Mouse (Mus musculus) midbrain, embryonic 11.5 days (tissue): ENCODE data around the gene Rbms3. TPM values are rescaled to one million over a fixed set of nuclear protein-coding genes. Genes with fewer than 3 reads are reported as not detected.

ENCODE experiments used
- ATAC-seq: fragments of 200-750 bp; cut with Nextera tagmentation; 2 replicates; pipeline ENCODE4 v1.8.0; 2017; ENCODE audit warnings: moderate TSS enrichment, moderate library complexity; ENCODE audit not compliant: low FRiP score
- DNase-seq: peaks from one replicate; pipeline ENCODE4 v3.0.0; 2015; ENCODE audit warnings: low spot score; ENCODE audit errors: missing footprints
- H3K27ac ChIP-seq: fragments of 300-500 bp; sonication (generic); 2 replicates; pipeline ENCODE4 v1.5.1; 2014; ENCODE audit warnings: low read depth, low read length
- H3K27me3 ChIP-seq: fragments of 300-500 bp; sonication (generic); 2 replicates; pipeline ENCODE4 v1.6.1; 2014; ENCODE audit warnings: mild to moderate bottlenecking, low read length, moderate library complexity, mixed read lengths; ENCODE audit not compliant: control insufficient read depth, insufficient read depth
- H3K36me3 ChIP-seq: fragments of 300-500 bp; sonication (generic); 2 replicates; pipeline ENCODE4 v1.6.1; 2014; ENCODE audit warnings: mild to moderate bottlenecking, low read length, moderate library complexity, mixed read lengths; ENCODE audit not compliant: control insufficient read depth, insufficient read depth
- H3K4me1 ChIP-seq: fragments of 300-500 bp; sonication (generic); 2 replicates; pipeline ENCODE4 v1.6.1; 2014; ENCODE audit warnings: low read length; ENCODE audit not compliant: control insufficient read depth, insufficient read depth
- H3K4me2 ChIP-seq: fragments of 300-500 bp; sonication (generic); 2 replicates; pipeline ENCODE4 v1.6.1; 2014; ENCODE audit warnings: mild to moderate bottlenecking, moderate library complexity
- H3K4me3 ChIP-seq: fragments of 300-500 bp; sonication (generic); 2 replicates; pipeline ENCODE4 v1.5.1; 2014; ENCODE audit warnings: low read depth, low read length
- H3K9ac ChIP-seq: fragments of 300-500 bp; sonication (generic); 2 replicates; pipeline ENCODE4 v1.6.1; 2014; ENCODE audit warnings: low read length
- H3K9me3 ChIP-seq: fragments of 300-500 bp; sonication (generic); 2 replicates; pipeline ENCODE4 v1.6.1; 2016; ENCODE audit warnings: low read length; ENCODE audit not compliant: control insufficient read depth
- WGBS: fragments of 180-500 bp; shearing (Covaris S2); extraction: QIAGEN DNeasy Blood & Tissue Kit; methylation state at CpG from one replicate; pipeline ENCODE4 v1.1.7; 2014; 5-methylcytosine and 5-hydroxymethylcytosine counted together
- polyA plus RNA-seq: library from polyadenylated mRNA; unstranded; fragments of >200 nt; fragmentation: Nextera tagmentation; extraction: Ambion mirVana; gene quantifications from 2 replicates; pipeline ENCODE4 v1.2.1, GENCODE M21; 2014

The Rbms3 gene
- polyA plus RNA-seq, 1 experiment from 2014 or later: 13.6 TPM

DNA sequence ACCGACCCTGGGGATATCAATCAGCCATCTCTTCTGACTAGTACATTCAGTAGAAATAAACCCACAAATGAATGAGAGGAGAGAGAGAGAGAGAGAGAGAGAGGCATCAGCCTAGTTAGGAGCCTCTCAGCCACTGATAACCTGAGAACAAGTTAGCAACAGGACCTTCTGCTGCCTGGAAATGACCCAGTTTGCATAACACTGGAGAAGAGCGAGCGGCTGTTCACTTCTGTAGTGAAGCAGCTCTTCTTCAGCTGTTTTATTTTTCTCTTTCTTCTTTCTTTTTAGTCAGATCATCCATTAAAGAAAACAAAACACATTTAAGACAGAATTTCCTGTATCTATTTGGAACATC lies 717.2 kb downstream of the Rbms3 start:
- Histone ChIP-seq H3K4me3 (no peak overlapping the region), H3K4me1 (peaks cover 4% of the 10 kb centered on the region; the same call in 1 of the 2 replicates), H3K27me3 (no peaks in the 10 kb centered on the region), H3K9me3 (no peaks in the 10 kb centered on the region), H3K27ac (no peak overlapping the region), H3K4me2 (no peak overlapping the region), H3K36me3 (no peaks in the 10 kb centered on the region), H3K9ac (no peak overlapping the region)
- DNase-seq (peak; percentile 80), ATAC-seq (no peak)
- WGBS: 33% methylated on average over 3 of the region's 3 CpGs

- Histone ChIP-seq H3K27ac (no peak overlapping the region), H3K9ac (no peak overlapping the region), H3K4me2 (no peak overlapping the region), H3K36me3 (no peaks in the 10 kb centered on the region), H3K27me3 (no peaks in the 10 kb centered on the region), H3K9me3 (no peaks in the 10 kb centered on the region), H3K4me3 (no peak overlapping the region), H3K4me1 (peaks cover 4% of the 10 kb centered on the region; the same call in 1 of the 2 replicates)
- 19% methylated on average over 2 of the region's 2 CpGs for WGBS
- DNase-seq: peak; percentile 82
- ATAC-seq: no peak
Measured at GRCm38 (mm10) chr9:116911781-116912492, 717.8 kb downstream of the Rbms3 start.

- WGBS: 83% methylated on average over 4 of the region's 4 CpGs
- Histone ChIP-seq H3K4me2 (no peak overlapping the region), H3K4me3 (no peak overlapping the region), H3K36me3 (no peaks in the 10 kb centered on the region), H3K9me3 (no peaks in the 10 kb centered on the region), H3K27ac (no peak overlapping the region), H3K27me3 (no peaks in the 10 kb centered on the region), H3K4me1 (peaks cover 4% of the 10 kb centered on the region; the same call in 1 of the 2 replicates), H3K9ac (no peak overlapping the region)
- ATAC-seq: no peak
- peak; percentile 37 for DNase-seq
Measured at GRCm38 (mm10) chr9:116909511-116909910, 720.2 kb downstream of the Rbms3 start.

- no peak overlapping the region for H3K27ac ChIP-seq
- no peaks in the 10 kb centered on the region for H3K27me3 ChIP-seq
- no peak overlapping the region for H3K9ac ChIP-seq
- ATAC-seq: no peak
- H3K4me1 ChIP-seq: no peaks in the 10 kb centered on the region
- no peak overlapping the region for H3K4me2 ChIP-seq
- DNase-seq: no peak
- no peak overlapping the region for H3K4me3 ChIP-seq
- no peaks in the 10 kb centered on the region for H3K36me3 ChIP-seq
- H3K9me3 ChIP-seq: no peaks in the 10 kb centered on the region
- WGBS: 54% methylated on average over 4 of the region's 4 CpGs
Measured at GRCm38 (mm10) chr9:116906955-116907354, 722.8 kb downstream of the Rbms3 start.

DNA sequence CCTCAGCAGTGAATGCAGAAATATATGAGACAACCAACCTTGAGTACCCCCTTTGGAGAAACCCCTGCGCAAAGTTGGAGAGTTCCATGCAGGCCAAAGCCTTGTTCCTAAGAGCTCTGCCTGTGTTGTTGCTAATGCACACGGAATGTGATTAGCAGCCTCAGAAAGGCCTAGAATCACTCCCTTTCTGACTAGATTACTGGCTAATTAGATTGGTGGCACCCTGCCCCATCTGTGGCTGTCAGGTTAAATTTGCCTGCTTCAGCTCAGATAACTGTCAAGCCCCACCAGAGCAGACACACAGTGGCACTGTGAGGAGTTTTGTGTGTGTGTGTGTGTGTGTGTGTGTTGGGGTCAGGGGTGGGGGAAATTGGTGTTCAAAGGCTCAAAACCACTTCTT lies 724.1 kb downstream of the Rbms3 start:
- H3K4me2 ChIP-seq: no peak overlapping the region
- H3K4me1 ChIP-seq: no peaks in the 10 kb centered on the region
- ATAC-seq: no peak
- H3K27me3 ChIP-seq: no peaks in the 10 kb centered on the region
- H3K9ac ChIP-seq: no peak overlapping the region
- no peaks in the 10 kb centered on the region for H3K9me3 ChIP-seq
- no peaks in the 10 kb centered on the region for H3K36me3 ChIP-seq
- H3K27ac ChIP-seq: no peak overlapping the region
- no peak overlapping the region for H3K4me3 ChIP-seq
- 57% methylated on average over 2 of the region's 2 CpGs for WGBS
- DNase-seq: no peak

GRCm38 (mm10) chr9:116903304-116903993 lies 726.3 kb downstream of the Rbms3 start:
- no peak overlapping the region for H3K9ac ChIP-seq
- H3K27me3 ChIP-seq: no peaks in the 10 kb centered on the region
- H3K27ac ChIP-seq: no peak overlapping the region
- H3K4me1 ChIP-seq: no peaks in the 10 kb centered on the region
- 72% methylated on average over 11 of the region's 11 CpGs for WGBS
- no peak for ATAC-seq
- H3K4me2 ChIP-seq: no peak overlapping the region
- H3K4me3 ChIP-seq: no peak overlapping the region
- DNase-seq: peak; percentile 79
- no peaks in the 10 kb centered on the region for H3K9me3 ChIP-seq
- no peaks in the 10 kb centered on the region for H3K36me3 ChIP-seq

DNA sequence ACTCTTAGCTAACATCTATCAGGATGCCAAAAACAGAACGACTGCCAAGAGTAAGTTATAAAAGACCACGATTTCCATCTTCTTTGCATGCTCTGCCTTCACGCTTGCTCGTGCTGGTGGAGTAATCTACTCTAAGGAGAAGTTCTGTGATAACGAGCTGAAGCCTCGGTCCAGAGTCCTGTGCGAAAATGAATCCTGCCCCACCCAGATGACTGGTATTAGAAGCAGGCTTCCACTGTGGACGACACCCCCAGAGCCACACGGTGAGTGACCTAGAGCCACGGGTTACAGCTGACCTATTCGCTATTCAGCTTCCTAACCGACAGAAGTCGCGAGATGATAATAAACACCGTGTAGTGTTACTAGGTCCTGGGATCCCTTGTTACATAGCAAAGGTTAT lies 730.3 kb downstream of the Rbms3 start:
- Histone ChIP-seq H3K4me1 (no peaks in the 10 kb centered on the region), H3K36me3 (no peaks in the 10 kb centered on the region), H3K27me3 (no peaks in the 10 kb centered on the region), H3K9me3 (no peaks in the 10 kb centered on the region), H3K9ac (no peak overlapping the region), H3K4me3 (no peak overlapping the region), H3K4me2 (no peak overlapping the region), H3K27ac (no peak overlapping the region)
- WGBS: 89% methylated on average over 15 of the region's 15 CpGs
- DNase-seq (no peak), ATAC-seq (no peak)

DNA sequence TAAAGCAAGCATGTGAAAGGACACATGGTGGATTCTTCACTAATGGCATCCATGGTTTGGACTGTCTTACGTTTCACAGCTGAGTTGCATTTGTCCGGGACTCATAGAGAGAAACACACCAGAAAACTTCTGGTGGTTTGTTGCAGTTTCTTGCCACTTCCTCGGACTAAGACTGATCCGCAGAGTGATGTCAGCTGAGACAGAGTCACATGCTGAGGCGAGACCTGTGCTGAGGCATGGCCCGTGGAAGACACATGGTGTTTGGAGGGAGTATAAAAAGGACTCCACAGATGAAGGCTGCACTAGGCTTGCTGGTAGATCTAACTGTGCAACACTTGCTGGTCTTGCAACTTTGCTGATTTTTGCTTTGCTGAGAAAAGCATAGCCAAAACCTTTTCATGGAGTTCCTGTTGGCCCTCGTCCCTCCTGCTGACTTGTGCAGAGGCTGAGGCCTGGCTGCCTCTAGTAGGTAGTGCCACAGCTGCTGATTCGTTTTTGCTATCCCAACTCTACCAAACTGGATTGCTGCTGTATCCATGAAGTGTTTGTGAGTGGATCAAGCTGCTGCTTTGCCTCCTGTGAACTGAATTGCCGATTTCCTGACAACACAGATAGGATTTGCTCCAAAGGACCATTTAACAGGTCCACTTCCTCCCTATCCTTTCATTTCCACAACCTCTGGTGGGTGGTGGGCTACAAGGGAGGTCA lies 742.6 kb downstream of the Rbms3 start:
- no peak for DNase-seq

DNA sequence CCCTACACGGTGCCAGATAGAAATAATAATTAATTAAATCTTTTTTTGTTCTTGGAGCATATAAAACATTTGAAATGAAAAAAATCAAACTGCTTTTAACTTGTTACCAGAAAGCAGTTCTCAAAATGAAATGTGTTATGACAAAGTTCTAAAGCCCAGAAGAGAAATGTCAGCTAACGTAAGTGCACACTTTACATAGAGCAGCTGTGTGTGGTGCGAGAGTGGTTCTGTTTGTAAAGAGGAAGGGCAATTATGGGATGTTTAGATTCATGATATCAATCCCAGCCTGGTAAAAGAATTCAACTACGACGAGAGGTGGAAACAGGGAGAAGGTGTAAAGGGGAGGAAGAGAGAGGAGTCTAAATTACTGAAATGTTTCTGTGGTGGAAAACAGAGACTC lies 744.1 kb downstream of the Rbms3 start:
- DNase-seq: no peak
- Histone ChIP-seq H3K4me3 (no peak overlapping the region), H3K9ac (no peak overlapping the region), H3K4me2 (no peak overlapping the region), H3K27ac (no peak overlapping the region), H3K27me3 (no peaks in the 10 kb centered on the region), H3K9me3 (no peaks in the 10 kb centered on the region), H3K4me1 (no peaks in the 10 kb centered on the region), H3K36me3 (no peaks in the 10 kb centered on the region)
- no peak for ATAC-seq
- WGBS: 86% methylated on average over 5 of the region's 5 CpGs

More for the DNA sequence above, 742.6 kb downstream of the Rbms3 start:
- H3K4me3 ChIP-seq: no peak overlapping the region
- ATAC-seq: no peak
- H3K9me3 ChIP-seq: no peaks in the 10 kb centered on the region
- H3K4me2 ChIP-seq: no peak overlapping the region
- H3K27ac ChIP-seq: no peak overlapping the region
- H3K36me3 ChIP-seq: no peaks in the 10 kb centered on the region
- no peak overlapping the region for H3K9ac ChIP-seq
- H3K4me1 ChIP-seq: no peaks in the 10 kb centered on the region
- 87% methylated on average over 9 of the region's 9 CpGs for WGBS
- no peaks in the 10 kb centered on the region for H3K27me3 ChIP-seq
